Mouse (Mus musculus): ENCODE measurements around the gene Cyp4f39.

Gene Cyp4f39

GRCm38 (mm10) chr17:32452482-32452881 is at the start of gene Cyp4f39:
Cyp4f39 (plus strand) TSS chr17:32452723.
- peak; percentile 27 for DNase-seq

- DNase-seq: no peak
These were observed 49.8 kb upstream of the Cyp4f39 start for GRCm38 (mm10) chr17:32402779-32403157.

- DNase-seq: no peak
These were observed 49.1 kb upstream of the Cyp4f39 start, which contains the start of gene Rasal3 for GRCm38 (mm10) chr17:32403417-32403816. Rasal3 (minus strand) TSS chr17:32403583.

- DNase-seq: no peak
These were observed 40.6 kb upstream of the Cyp4f39 start for GRCm38 (mm10) chr17:32411898-32412297.

GRCm38 (mm10) chr17:32415417-32416020 is 37.0 kb upstream of the Cyp4f39 start:
- DNase-seq: no peak

GRCm38 (mm10) chr17:32416771-32417170 is 35.8 kb upstream of the Cyp4f39 start:
- DNase-seq: no peak

- DNase-seq: no peak
These were observed 32.5 kb upstream of the Cyp4f39 start for GRCm38 (mm10) chr17:32419989-32420388.

- DNase-seq: no peak
These were observed 31.7 kb upstream of the Cyp4f39 start for GRCm38 (mm10) chr17:32420781-32421180.

GRCm38 (mm10) chr17:32424034-32424433 is 28.5 kb upstream of the Cyp4f39 start, which contains the start of gene Pglyrp2:
Pglyrp2 (minus strand) TSS chr17:32424167.
- no peak for DNase-seq

- DNase-seq: no peak
These were observed 25.9 kb upstream of the Cyp4f39 start for GRCm38 (mm10) chr17:32426610-32427009.

GRCm38 (mm10) chr17:32431972-32432371 is 20.6 kb upstream of the Cyp4f39 start:
- peak; percentile 26 for DNase-seq

- DNase-seq: no peak
These were observed 18.2 kb upstream of the Cyp4f39 start for GRCm38 (mm10) chr17:32434324-32434723.

- DNase-seq: peak; percentile 11
These were observed 17.4 kb upstream of the Cyp4f39 start for GRCm38 (mm10) chr17:32435151-32435550.

- no peak for DNase-seq
These were observed 15.4 kb upstream of the Cyp4f39 start for GRCm38 (mm10) chr17:32437106-32437505.

GRCm38 (mm10) chr17:32443245-32443644 is 9.3 kb upstream of the Cyp4f39 start:
- no peak for DNase-seq

GRCm38 (mm10) chr17:32445016-32445415 is 7.5 kb upstream of the Cyp4f39 start:
- no peak for DNase-seq

- no peak for DNase-seq
These were observed 5.3 kb upstream of the Cyp4f39 start for GRCm38 (mm10) chr17:32447195-32447594.

GRCm38 (mm10) chr17:32449042-32449441 is 3.5 kb upstream of the Cyp4f39 start:
- DNase-seq: no peak

GRCm38 (mm10) chr17:32450844-32451537 is 1.5 kb upstream of the Cyp4f39 start:
- DNase-seq: no peak

GRCm38 (mm10) chr17:32454188-32454587 is 1.7 kb downstream of the Cyp4f39 start:
- no peak for DNase-seq

GRCm38 (mm10) chr17:32454997-32455396 is 2.5 kb downstream of the Cyp4f39 start:
- DNase-seq: no peak

GRCm38 (mm10) chr17:32468494-32468893 is 16.0 kb downstream of the Cyp4f39 start:
- DNase-seq: no peak

- no peak for DNase-seq
These were observed 18.3 kb downstream of the Cyp4f39 start for GRCm38 (mm10) chr17:32470795-32471194.

- DNase-seq: no peak
These were observed 19.7 kb downstream of the Cyp4f39 start for GRCm38 (mm10) chr17:32472176-32472575.
